Mouse (Mus musculus): ENCODE measurements around the gene Pigk. TPM values are rescaled to one million over a fixed set of nuclear protein-coding genes. Genes with fewer than 3 reads are reported as not detected.
"Not testable (repeated sequence)": the region's sequence is repeated elsewhere in the genome, so short reads cannot be mapped to it uniquely, and the experiment has no call there.

The Pigk gene
- total and polyA plus RNA-seq, 3 experiments = 6.4 to 28.1 (median 24.0) TPM

DNA sequence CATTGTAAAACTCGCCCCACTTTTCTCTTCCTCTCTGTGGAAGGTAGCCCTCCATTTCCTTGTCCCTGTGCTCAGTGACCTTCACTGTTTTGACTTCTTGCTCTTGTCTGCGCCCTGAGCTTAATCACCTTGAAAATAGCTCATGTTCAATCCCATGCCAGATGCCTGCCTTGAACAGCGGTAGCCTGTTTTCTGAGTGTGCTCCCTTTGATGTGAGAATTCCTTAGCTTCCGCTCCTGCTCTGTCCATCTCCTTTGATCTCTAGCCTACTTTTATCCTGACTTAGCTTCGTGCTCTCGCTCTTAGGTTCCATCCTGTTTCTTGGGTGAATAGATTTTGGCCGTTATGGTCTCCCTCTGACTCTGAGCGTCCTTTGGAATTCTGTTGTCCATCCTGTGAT, 14.6 kb upstream of the Pigk start:
- Histone ChIP-seq H3K36me3 (ENCODE audit: control insufficient read depth, insufficient read depth, low read length) (no peaks in the 10 kb centered on the region), H3K9ac (ENCODE audit: low read depth, low read length) (no peak overlapping the region), H3K4me3 (no peak overlapping the region), H3K27me3 (ENCODE audit: control insufficient read depth, insufficient read depth, low read length) (no peaks in the 10 kb centered on the region), H3K79me2 (replicated peaks; ENCODE audit: control insufficient read depth, insufficient read depth, low read length) (no peaks in the 10 kb centered on the region), H3K4me1 (ENCODE audit: control insufficient read depth, insufficient read depth, low read length) (no peaks in the 10 kb centered on the region), H3K27ac (no peak overlapping the region)
- TF ChIP-seq CTCF (IDR thresholded peaks at IDR 0.05) = no peak
- no peak for TF ChIP-seq POLR2A (IDR thresholded peaks at IDR 0.05; ENCODE audit: insufficient read depth, low read depth, low read length)
- no peak for TF ChIP-seq EP300 (IDR thresholded peaks at IDR 0.05; ENCODE audit: insufficient read depth, low read depth, low read length)
- DNase-seq = no peak
- WGBS = 59% methylated on average over 8 of the region's 8 CpGs
- intact Hi-C loops (cut with DNase I) = no loop called here

DNA sequence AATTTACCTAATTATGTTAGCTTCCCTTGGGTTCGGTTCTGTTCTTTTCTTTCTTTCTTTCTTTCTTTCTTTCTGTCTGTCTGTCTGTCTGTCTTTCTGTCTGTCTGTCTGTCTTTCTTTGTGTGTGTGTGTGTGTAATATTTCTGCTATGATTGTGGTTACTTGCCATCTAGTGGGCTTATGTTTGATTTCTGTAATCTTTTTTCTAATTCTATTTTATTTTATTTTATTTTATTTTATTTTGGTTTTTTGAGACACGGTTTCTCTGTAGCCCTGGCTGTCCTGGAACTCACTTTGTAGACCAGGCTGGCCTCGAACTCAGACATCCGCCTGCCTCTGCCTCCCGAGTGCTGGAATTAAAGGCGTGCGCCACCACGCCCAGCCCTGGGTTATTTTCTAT, 12.4 kb upstream of the Pigk start:
- H3K9ac ChIP-seq (ENCODE audit: low read depth, low read length); H3K4me1 ChIP-seq (ENCODE audit: control insufficient read depth, insufficient read depth, low read length); H3K27ac ChIP-seq; H3K4me3 ChIP-seq; H3K27me3 ChIP-seq (ENCODE audit: control insufficient read depth, insufficient read depth, low read length); intact Hi-C loops (cut with DNase I); DNase-seq; H3K36me3 ChIP-seq (ENCODE audit: control insufficient read depth, insufficient read depth, low read length); H3K79me2 ChIP-seq (replicated peaks; ENCODE audit: control insufficient read depth, insufficient read depth, low read length): not testable (repeated sequence)
- WGBS = 92% methylated on average over 8 of the region's 8 CpGs

DNA sequence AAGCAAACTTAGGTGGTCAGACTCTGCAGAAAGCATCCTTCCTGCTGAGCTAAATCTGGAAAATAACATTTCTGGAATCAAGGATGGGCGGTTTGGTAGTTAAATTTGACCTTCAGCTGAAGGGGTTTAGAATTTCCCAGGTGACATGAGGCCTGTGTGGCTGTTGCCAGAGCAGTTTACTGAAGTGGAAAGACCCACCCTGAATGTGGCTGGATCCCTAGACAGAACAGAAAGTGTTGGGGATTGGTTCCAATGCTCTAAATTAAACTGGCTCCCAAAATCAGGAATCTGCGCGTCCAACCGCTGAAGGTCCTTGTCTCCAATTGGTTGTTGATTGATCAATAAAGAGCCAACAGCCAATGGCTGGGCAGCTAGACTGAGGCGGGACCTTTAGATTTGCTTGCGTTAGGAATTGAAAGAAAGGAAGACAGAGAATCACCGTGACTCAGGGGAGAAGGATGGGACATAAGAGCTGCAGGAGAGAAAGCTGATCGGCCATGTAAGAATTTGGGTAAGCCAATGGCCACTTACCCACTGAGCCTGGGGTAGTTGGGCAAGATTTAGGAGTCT, 11.5 kb upstream of the Pigk start:
- 56% methylated on average over 8 of the region's 8 CpGs for WGBS
- DNase-seq = no peak
- Histone ChIP-seq H3K4me1 (ENCODE audit: control insufficient read depth, insufficient read depth, low read length) (no peaks in the 10 kb centered on the region), H3K27me3 (ENCODE audit: control insufficient read depth, insufficient read depth, low read length) (no peaks in the 10 kb centered on the region), H3K79me2 (replicated peaks; ENCODE audit: control insufficient read depth, insufficient read depth, low read length) (no peaks in the 10 kb centered on the region), H3K4me3 (no peak overlapping the region), H3K9ac (ENCODE audit: low read depth, low read length) (no peak overlapping the region), H3K27ac (no peak overlapping the region), H3K36me3 (ENCODE audit: control insufficient read depth, insufficient read depth, low read length) (no peaks in the 10 kb centered on the region)
- no peak for TF ChIP-seq POLR2A (IDR thresholded peaks at IDR 0.05; ENCODE audit: insufficient read depth, low read depth, low read length)
- no peak for TF ChIP-seq EP300 (IDR thresholded peaks at IDR 0.05; ENCODE audit: insufficient read depth, low read depth, low read length)
- TF ChIP-seq CTCF (IDR thresholded peaks at IDR 0.05) = no peak
- intact Hi-C loops (cut with DNase I) = no loop called here

DNA sequence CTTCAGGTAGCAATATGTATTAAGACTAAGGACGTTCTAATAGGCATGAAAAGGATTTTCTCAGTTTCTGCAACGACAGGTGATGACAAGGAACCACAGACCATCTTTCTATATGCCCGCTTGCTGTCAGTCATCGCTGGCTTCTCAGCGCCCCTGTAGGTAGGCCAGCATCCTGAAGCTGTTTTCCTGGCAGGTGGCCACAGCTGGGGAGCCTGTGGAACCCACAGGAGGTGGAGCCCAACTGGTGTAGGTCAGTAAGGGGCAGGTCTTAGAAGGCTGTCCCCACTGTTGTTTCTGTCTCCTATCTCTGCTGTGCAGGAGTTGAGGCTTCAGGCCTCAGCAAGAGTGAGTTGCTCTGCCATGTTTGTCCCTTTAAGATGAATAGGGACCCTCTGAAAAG, 8.1 kb upstream of the Pigk start:
- TF ChIP-seq CTCF (IDR thresholded peaks at IDR 0.05) (no peak), EP300 (IDR thresholded peaks at IDR 0.05; ENCODE audit: insufficient read depth, low read depth, low read length) (no peak)
- intact Hi-C loops (cut with DNase I) = no loop called here
- 60% methylated on average over 5 of the region's 5 CpGs for WGBS

DNA sequence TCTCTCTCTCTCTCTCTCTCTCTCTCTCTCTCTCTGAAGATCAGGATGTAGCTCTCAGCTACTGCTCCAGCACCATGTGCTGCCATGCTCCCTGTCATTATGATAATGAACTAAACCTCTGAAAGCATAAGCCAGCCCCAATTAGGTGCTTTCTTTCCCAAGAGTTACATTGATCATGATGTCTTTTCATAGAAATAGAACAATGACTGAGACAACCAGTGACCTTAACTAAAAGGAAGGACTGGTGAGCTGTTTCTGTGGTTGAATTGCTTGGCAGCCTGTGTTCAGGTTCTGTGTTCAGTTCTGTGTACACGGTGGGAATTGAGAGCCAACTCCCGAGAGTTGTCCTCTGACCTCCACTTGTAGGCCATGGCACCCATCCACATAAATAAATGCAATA, 7.0 kb upstream of the Pigk start:
- H3K36me3 ChIP-seq (ENCODE audit: control insufficient read depth, insufficient read depth, low read length) = no peaks in the 10 kb centered on the region
- H3K79me2 ChIP-seq (replicated peaks; ENCODE audit: control insufficient read depth, insufficient read depth, low read length) = no peaks in the 10 kb centered on the region
- TF ChIP-seq EP300 (IDR thresholded peaks at IDR 0.05; ENCODE audit: insufficient read depth, low read depth, low read length) (no peak), POLR2A (IDR thresholded peaks at IDR 0.05; ENCODE audit: insufficient read depth, low read depth, low read length) (no peak), CTCF (IDR thresholded peaks at IDR 0.05) (no peak)
- H3K4me3 ChIP-seq = no peak overlapping the region
- H3K9ac ChIP-seq (ENCODE audit: low read depth, low read length) = no peak overlapping the region
- no peak overlapping the region for H3K27ac ChIP-seq
- WGBS = 93% methylated on average over 2 of the region's 2 CpGs
- H3K4me1 ChIP-seq (ENCODE audit: control insufficient read depth, insufficient read depth, low read length) = no peaks in the 10 kb centered on the region
- intact Hi-C loops (cut with DNase I) = no loop called here
- DNase-seq = no peak
- H3K27me3 ChIP-seq (ENCODE audit: control insufficient read depth, insufficient read depth, low read length) = no peaks in the 10 kb centered on the region

More for the DNA sequence above, 8.1 kb upstream of the Pigk start:
- Histone ChIP-seq H3K9ac (ENCODE audit: low read depth, low read length) (no peak overlapping the region), H3K4me3 (no peak overlapping the region), H3K4me1 (ENCODE audit: control insufficient read depth, insufficient read depth, low read length) (no peaks in the 10 kb centered on the region), H3K27me3 (ENCODE audit: control insufficient read depth, insufficient read depth, low read length) (no peaks in the 10 kb centered on the region), H3K79me2 (replicated peaks; ENCODE audit: control insufficient read depth, insufficient read depth, low read length) (no peaks in the 10 kb centered on the region), H3K36me3 (ENCODE audit: control insufficient read depth, insufficient read depth, low read length) (no peaks in the 10 kb centered on the region), H3K27ac (no peak overlapping the region)
- DNase-seq = no peak

DNA sequence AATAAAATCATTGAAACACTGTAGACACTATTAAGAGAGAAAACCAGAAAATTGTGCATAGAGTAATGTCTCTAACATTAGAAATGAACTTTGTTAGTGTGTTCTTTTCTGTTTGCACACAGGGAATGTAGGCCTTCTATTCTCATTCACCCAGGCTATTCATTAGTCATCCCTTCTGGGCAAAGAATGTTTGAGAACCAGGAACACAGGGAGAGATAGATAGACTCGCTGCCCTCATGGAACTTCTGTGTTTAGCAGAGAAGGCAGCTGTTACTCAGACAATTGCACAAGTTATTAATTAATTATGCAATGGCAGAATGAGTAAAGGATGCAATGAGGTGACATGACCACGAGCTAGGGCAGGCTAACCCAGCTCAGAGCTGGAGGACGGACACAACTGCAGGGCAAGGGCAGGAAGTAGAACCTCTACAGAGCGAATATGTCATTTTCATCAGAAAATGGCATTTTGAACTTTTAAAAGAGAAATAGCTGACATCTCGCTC, 6.5 kb upstream of the Pigk start:
- TF ChIP-seq POLR2A (IDR thresholded peaks at IDR 0.05; ENCODE audit: insufficient read depth, low read depth, low read length) = no peak
- TF ChIP-seq CTCF (IDR thresholded peaks at IDR 0.05) = no peak
- no peak for TF ChIP-seq EP300 (IDR thresholded peaks at IDR 0.05; ENCODE audit: insufficient read depth, low read depth, low read length)
- intact Hi-C loops (cut with DNase I) = no loop called here
- Histone ChIP-seq H3K4me1 (ENCODE audit: control insufficient read depth, insufficient read depth, low read length) (no peaks in the 10 kb centered on the region), H3K4me3 (no peak overlapping the region), H3K9ac (ENCODE audit: low read depth, low read length) (no peak overlapping the region), H3K79me2 (replicated peaks; ENCODE audit: control insufficient read depth, insufficient read depth, low read length) (no peaks in the 10 kb centered on the region), H3K27me3 (ENCODE audit: control insufficient read depth, insufficient read depth, low read length) (no peaks in the 10 kb centered on the region), H3K27ac (no peak overlapping the region), H3K36me3 (ENCODE audit: control insufficient read depth, insufficient read depth, low read length) (no peaks in the 10 kb centered on the region)
- no peak for DNase-seq
- WGBS = 79% methylated on average over 5 of the region's 5 CpGs

Data from heart, adult 2 months (tissue).